Mouse (Mus musculus) lung, embryonic 15.5 days (tissue): Measurements from ENCODE around the gene Ccdc142. TPM values are rescaled to one million over a fixed set of nuclear protein-coding genes. Genes with fewer than 3 reads are reported as not detected.

Experiments
- ATAC-seq: fragments of 200-750 bp; cut with Nextera tagmentation; 2 replicates; pipeline ENCODE4 v1.8.0; 2017; ENCODE audit warnings: moderate number of reproducible peaks, borderline replicate concordance; ENCODE audit not compliant: low FRiP score, low TSS enrichment; ENCODE audit errors: extremely low read depth
- H3K27ac ChIP-seq: fragments of 300-500 bp; sonication (generic); 2 replicates; pipeline ENCODE4 v1.5.1; 2015; ENCODE audit warnings: moderate library complexity, mild to moderate bottlenecking, inconsistent platforms
- H3K27me3 ChIP-seq: fragments of 300-500 bp; sonication (generic); 2 replicates; pipeline ENCODE4 v1.6.1; 2015; ENCODE audit warnings: inconsistent platforms
- H3K36me3 ChIP-seq: fragments of 300-500 bp; sonication (generic); 2 replicates; pipeline ENCODE4 v1.6.1; 2015; ENCODE audit warnings: inconsistent platforms
- H3K4me1 ChIP-seq: fragments of 300-500 bp; sonication (generic); 2 replicates; pipeline ENCODE4 v1.6.1; 2015; ENCODE audit warnings: inconsistent platforms
- H3K4me2 ChIP-seq: fragments of 300-500 bp; sonication (generic); 2 replicates; pipeline ENCODE4 v1.6.1; 2015; ENCODE audit warnings: inconsistent platforms, mild to moderate bottlenecking, moderate library complexity
- H3K4me3 ChIP-seq: fragments of 300-500 bp; sonication (generic); 2 replicates; pipeline ENCODE4 v1.5.1; 2015; ENCODE audit warnings: mild to moderate bottlenecking, inconsistent platforms
- H3K9ac ChIP-seq: fragments of 300-500 bp; sonication (generic); 2 replicates; pipeline ENCODE4 v1.6.1; 2015; ENCODE audit warnings: inconsistent platforms
- H3K9me3 ChIP-seq: fragments of 300-500 bp; sonication (generic); 2 replicates; pipeline ENCODE4 v1.6.1; 2016; ENCODE audit warnings: inconsistent platforms
- WGBS: fragments of 180-500 bp; shearing (Covaris S2); methylation state at CpG from one replicate; pipeline ENCODE4 v1.1.7; 2015; 5-methylcytosine and 5-hydroxymethylcytosine counted together
- polyA plus RNA-seq: library from polyadenylated mRNA; unstranded; fragments of >200 nt; fragmentation: Nextera tagmentation; extraction: Ambion mirVana; gene quantifications from 2 replicates; pipeline ENCODE4 v1.2.1, GENCODE M21; 2015

The Ccdc142 gene
- polyA plus RNA-seq, 1 experiment from 2014 or later = 3.2 TPM

DNA sequence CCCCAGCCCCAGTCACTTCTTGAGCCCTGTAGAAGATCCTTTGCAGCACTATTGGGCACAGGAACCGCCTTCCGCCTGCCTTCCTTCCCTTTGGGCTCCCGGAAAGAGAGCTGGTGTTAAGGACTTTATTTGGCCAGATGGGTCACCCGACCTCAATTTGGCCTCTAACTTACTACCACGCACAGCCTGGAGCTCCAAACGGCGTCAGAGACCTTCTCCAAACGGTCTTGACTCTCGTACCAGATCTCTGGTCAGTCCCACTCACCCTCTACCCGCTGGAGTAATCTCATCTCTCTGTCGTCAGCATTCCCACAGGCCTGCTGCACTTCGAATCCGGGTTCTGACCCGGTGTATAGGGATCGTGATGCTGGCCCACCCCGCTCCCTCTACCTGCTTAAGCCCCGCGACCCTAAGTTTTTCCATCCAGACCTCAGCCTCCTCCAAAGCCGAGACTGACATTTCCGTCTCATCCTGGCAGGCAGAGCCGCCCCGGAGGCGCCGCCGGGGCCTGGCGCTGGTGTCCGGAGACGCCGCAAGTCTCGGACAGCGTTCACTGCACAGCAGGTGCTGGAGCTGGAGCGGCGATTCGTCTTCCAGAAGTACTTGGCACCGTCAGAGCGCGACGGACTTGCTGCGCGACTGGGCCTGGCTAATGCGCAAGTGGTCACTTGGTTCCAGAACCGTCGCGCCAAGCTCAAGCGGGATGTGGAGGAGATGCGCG lies 14.0 kb upstream of the Ccdc142 start:
- Histone ChIP-seq H3K4me1 (peaks cover 16% of the 10 kb centered on the region), H3K4me2 (peak overlapping the region; percentile 51), H3K9ac (no peak overlapping the region; the same call in 1 of the 2 replicates), H3K9me3 (no peaks in the 10 kb centered on the region), H3K4me3 (peak overlapping the region; percentile 32), H3K27me3 (peaks cover 78% of the 10 kb centered on the region), H3K27ac (no peak overlapping the region), H3K36me3 (no peaks in the 10 kb centered on the region)
- no peak for ATAC-seq
- 2% methylated on average over 47 of the region's 47 CpGs for WGBS

DNA sequence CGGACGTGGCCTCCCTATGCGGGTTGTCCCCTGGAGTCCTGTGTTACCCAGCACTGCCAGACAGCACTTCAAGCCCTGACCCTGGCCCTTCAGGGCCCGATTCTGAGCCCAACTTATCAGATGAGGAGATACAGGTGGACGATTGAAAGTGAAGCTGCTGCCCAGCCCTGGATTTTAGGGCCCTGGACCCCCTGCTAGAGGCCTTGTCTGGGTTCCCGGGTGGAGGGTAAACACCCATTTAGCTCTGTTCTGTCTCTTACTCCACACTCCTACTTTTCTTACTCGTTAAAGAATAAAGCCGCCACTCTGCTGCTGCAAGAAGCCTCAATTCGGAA lies 13.5 kb upstream of the Ccdc142 start:
- no peak for ATAC-seq
- peak overlapping the region; percentile 51 for H3K4me2 ChIP-seq
- no peaks in the 10 kb centered on the region for H3K9me3 ChIP-seq
- H3K4me1 ChIP-seq = peaks cover 19% of the 10 kb centered on the region
- peaks cover 73% of the 10 kb centered on the region for H3K27me3 ChIP-seq
- no peaks in the 10 kb centered on the region for H3K36me3 ChIP-seq
- H3K27ac ChIP-seq = no peak overlapping the region
- H3K4me3 ChIP-seq = peak overlapping the region; percentile 32
- H3K9ac ChIP-seq = no peak overlapping the region; the same call in 1 of the 2 replicates
- WGBS = 12% methylated on average over 9 of the region's 9 CpGs

- no peaks in the 10 kb centered on the region for H3K36me3 ChIP-seq
- peaks cover 26% of the 10 kb centered on the region for H3K27me3 ChIP-seq
- no peak overlapping the region for H3K4me2 ChIP-seq
- ATAC-seq = peak; percentile 53; the same call in 1 of the 2 replicates
- H3K9me3 ChIP-seq = no peaks in the 10 kb centered on the region
- H3K4me3 ChIP-seq = no peak overlapping the region
- WGBS = 25% methylated on average over 6 of the region's 6 CpGs
- no peak overlapping the region for H3K9ac ChIP-seq
- H3K4me1 ChIP-seq = peaks cover 10% of the 10 kb centered on the region
- peak overlapping the region; percentile 57; the same call in 1 of the 2 replicates for H3K27ac ChIP-seq
These were observed 8.8 kb upstream of the Ccdc142 start for GRCm38 (mm10) chr6:83092416-83093127.

GRCm38 (mm10) chr6:83095968-83096367 lies 5.4 kb upstream of the Ccdc142 start:
- Histone ChIP-seq H3K9ac (no peak overlapping the region), H3K4me3 (no peak overlapping the region), H3K36me3 (no peaks in the 10 kb centered on the region), H3K9me3 (no peaks in the 10 kb centered on the region), H3K4me1 (0 out of 2 replicates have a peak, but pooled peaks cover 6% of the 10 kb centered on the region), H3K27me3 (no peaks in the 10 kb centered on the region; the same call in 1 of the 2 replicates), H3K4me2 (no peak overlapping the region), H3K27ac (no peak overlapping the region)
- no peak for ATAC-seq
- 41% methylated on average over 6 of the region's 6 CpGs for WGBS

DNA sequence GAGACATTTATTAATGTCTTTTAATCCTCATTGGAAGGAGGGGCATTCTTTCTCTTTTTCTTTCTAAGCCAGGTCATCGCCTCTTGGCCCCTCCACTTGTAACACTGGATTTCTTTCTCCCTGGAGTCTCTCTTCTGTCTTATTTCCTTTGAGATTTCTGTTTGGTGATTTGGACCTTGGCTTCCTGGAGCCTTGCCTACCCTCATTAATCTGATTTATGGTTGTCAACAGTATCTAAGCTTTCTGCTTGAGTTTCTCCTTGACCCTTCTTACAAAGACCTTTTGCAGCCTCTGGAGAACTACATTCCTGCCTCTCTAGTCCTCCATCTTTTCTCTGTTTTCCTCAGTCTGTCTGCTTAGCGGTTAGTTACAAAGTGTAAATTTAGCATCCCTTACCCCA lies 3.0 kb upstream of the Ccdc142 start:
- Histone ChIP-seq H3K27me3 (no peaks in the 10 kb centered on the region; the same call in 1 of the 2 replicates), H3K27ac (no peak overlapping the region), H3K4me3 (no peak overlapping the region), H3K4me2 (no peak overlapping the region), H3K4me1 (peaks cover 16% of the 10 kb centered on the region), H3K9me3 (no peaks in the 10 kb centered on the region), H3K36me3 (no peaks in the 10 kb centered on the region), H3K9ac (no peak overlapping the region)
- ATAC-seq = no peak
- WGBS = 60% methylated on average over 2 of the region's 2 CpGs

- Histone ChIP-seq H3K4me2 (peak overlapping the region; percentile 97), H3K4me1 (peaks cover 18% of the 10 kb centered on the region), H3K27ac (peak overlapping the region; percentile 81), H3K9ac (peak overlapping the region; percentile 71), H3K36me3 (0 out of 2 replicates have a peak, but pooled peaks cover 3% of the 10 kb centered on the region), H3K27me3 (no peaks in the 10 kb centered on the region), H3K9me3 (no peaks in the 10 kb centered on the region), H3K4me3 (peak overlapping the region; percentile 65)
- WGBS = under 1% methylated on average over 73 of the region's 74 CpGs
- peak; percentile 81 for ATAC-seq
These were observed 521 bp downstream of the Ccdc142 start for GRCm38 (mm10) chr6:83101688-83102556.

DNA sequence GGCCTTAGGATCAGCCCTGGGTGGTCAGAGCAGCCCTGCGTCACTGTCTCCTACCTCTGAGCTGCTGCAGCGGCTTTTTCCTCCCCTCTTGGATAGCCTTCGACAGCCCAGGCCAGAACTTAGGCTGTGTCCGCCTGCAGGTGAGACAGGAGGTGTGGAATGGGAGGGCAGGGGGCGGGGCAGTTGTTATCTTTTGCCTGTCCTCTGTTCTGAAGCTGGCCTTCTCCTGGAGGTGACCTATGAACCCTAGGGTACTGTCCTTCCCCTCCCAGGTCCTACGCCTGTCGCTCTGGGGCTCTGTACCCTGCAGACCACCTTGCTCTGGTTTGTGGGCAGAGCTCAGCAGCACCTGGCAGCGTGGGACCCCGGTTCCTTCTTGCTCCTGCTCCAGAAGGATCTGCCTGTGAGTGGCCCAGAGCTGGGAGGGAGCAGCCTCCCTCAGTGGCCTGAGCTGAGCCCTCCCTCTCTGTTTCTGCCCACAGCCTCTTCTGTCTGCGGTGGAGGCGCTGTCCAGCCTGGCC lies 1.8 kb downstream of the Ccdc142 start:
- 48% methylated on average over 11 of the region's 11 CpGs for WGBS
- Histone ChIP-seq H3K9me3 (no peaks in the 10 kb centered on the region), H3K36me3 (0 out of 2 replicates have a peak, but pooled peaks cover 3% of the 10 kb centered on the region), H3K4me1 (peaks cover 24% of the 10 kb centered on the region), H3K9ac (peak overlapping the region; percentile 71; the same call in 1 of the 2 replicates), H3K27me3 (no peaks in the 10 kb centered on the region), H3K4me2 (peak overlapping the region; percentile 97), H3K27ac (no peak overlapping the region), H3K4me3 (peak overlapping the region; percentile 65; the same call in 1 of the 2 replicates)
- ATAC-seq = no peak

- H3K9ac ChIP-seq = no peak overlapping the region
- ATAC-seq = no peak
- H3K9me3 ChIP-seq = no peaks in the 10 kb centered on the region
- no peaks in the 10 kb centered on the region for H3K27me3 ChIP-seq
- peaks cover 27% of the 10 kb centered on the region for H3K4me1 ChIP-seq
- H3K4me3 ChIP-seq = no peak overlapping the region
- H3K36me3 ChIP-seq = 0 out of 2 replicates have a peak, but pooled peaks cover 3% of the 10 kb centered on the region
- H3K27ac ChIP-seq = no peak overlapping the region
- H3K4me2 ChIP-seq = no peak overlapping the region
- whole genome bisulfite sequencing = 74% methylated on average over 4 of the region's 4 CpGs
These were observed 2.8 kb downstream of the Ccdc142 start for GRCm38 (mm10) chr6:83104158-83104557.

DNA sequence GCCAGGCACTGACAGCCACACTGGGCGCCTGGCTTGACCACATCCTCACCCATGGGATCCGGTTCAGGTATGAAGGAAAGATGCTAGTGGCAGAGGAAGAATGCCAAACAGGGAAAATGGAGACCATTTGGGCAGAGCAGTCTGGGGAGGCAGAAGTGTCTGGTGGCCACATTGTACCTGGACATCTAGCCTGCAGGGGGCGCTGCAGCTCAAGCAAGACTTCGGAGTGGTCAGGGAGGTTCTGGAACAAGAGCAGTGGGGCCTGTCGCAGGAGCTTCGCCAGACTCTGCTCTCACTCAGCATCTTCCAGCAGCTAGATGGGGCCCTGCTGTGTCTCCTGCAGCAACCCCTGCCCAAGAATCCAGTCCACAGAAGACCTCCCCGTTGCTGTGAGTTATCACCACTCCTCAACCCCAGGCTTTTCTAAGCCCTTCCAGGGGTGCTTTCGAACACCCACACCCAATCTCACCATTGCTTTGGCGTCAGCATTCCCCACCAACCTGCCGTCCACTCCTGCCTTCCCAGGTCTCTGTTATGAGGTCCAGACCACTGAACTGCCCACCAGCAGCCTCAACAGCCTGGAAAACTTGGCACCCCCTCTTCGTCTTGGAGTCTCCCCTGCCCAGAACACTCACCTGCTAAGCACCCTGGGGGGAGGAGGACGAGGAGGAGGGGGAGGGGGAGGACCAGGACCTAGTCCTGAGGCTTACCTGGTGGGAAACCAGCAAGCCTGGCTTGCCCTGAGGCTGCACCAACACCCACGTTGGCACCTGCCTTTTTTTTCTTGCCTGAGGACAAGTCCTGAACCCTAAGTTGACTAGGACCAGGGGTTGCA lies 6.4 kb downstream of the Ccdc142 start:
- 36% methylated on average over 13 of the region's 13 CpGs for WGBS
- H3K4me2 ChIP-seq = peak overlapping the region; percentile 88
- H3K9me3 ChIP-seq = no peaks in the 10 kb centered on the region
- H3K4me3 ChIP-seq = peak overlapping the region; percentile 95
- no peak overlapping the region for H3K27ac ChIP-seq
- H3K9ac ChIP-seq = 0 out of 2 replicates have a peak overlapping the region, but pooled peaks have one; percentile 88
- no peak for ATAC-seq
- H3K36me3 ChIP-seq = 0 out of 2 replicates have a peak, but pooled peaks cover 15% of the 10 kb centered on the region
- no peaks in the 10 kb centered on the region for H3K27me3 ChIP-seq
- H3K4me1 ChIP-seq = peaks cover 28% of the 10 kb centered on the region

GRCm38 (mm10) chr6:83108762-83109668 lies 7.6 kb downstream of the Ccdc142 start, which contains the start of gene Mrpl53:
Mrpl53 (plus strand) TSS chr6:83109040.
- H3K36me3 ChIP-seq = 0 out of 2 replicates have a peak, but pooled peaks cover 15% of the 10 kb centered on the region
- H3K9ac ChIP-seq = peak within 1 kb of the TSS; percentile 88
- ATAC-seq = peak; percentile 91
- H3K4me2 ChIP-seq = peak within 1 kb of the TSS; percentile 88
- no peaks in the 10 kb centered on the region for H3K27me3 ChIP-seq
- peaks cover 20% of the 10 kb centered on the region for H3K4me1 ChIP-seq
- under 1% methylated on average over 76 of the region's 76 CpGs for WGBS
- H3K27ac ChIP-seq = peak within 1 kb of the TSS; percentile 75
- no peaks in the 10 kb centered on the region for H3K9me3 ChIP-seq
- peak within 1 kb of the TSS; percentile 95 for H3K4me3 ChIP-seq
